Mouse (Mus musculus) limb, embryonic 13.5 days (tissue): ENCODE measurements around the gene Dtnb. TPM values are rescaled to one million over a fixed set of nuclear protein-coding genes. Genes with fewer than 3 reads are reported as not detected.

Experiments
- ATAC-seq: fragments of 200-750 bp; cut with Nextera tagmentation; 2 replicates; pipeline ENCODE4 v1.8.0; 2017; ENCODE audit warnings: low read depth, moderate number of reproducible peaks, moderate TSS enrichment; ENCODE audit not compliant: low FRiP score
- H3K27ac ChIP-seq: fragments of 300-500 bp; sonication (generic); 2 replicates; pipeline ENCODE4 v1.5.1; 2015; ENCODE audit warnings: inconsistent platforms, mild to moderate bottlenecking, moderate library complexity
- H3K27me3 ChIP-seq: fragments of 300-500 bp; sonication (generic); 2 replicates; pipeline ENCODE4 v1.6.1; 2015; ENCODE audit warnings: mild to moderate bottlenecking, inconsistent platforms
- H3K36me3 ChIP-seq: fragments of 300-500 bp; sonication (generic); 2 replicates; pipeline ENCODE4 v1.6.1; 2015; ENCODE audit warnings: inconsistent platforms, mild to moderate bottlenecking, moderate library complexity
- H3K4me1 ChIP-seq: fragments of 300-500 bp; sonication (generic); 2 replicates; pipeline ENCODE4 v1.6.1; 2015; ENCODE audit warnings: inconsistent platforms
- H3K4me2 ChIP-seq: fragments of 300-500 bp; sonication (generic); replicated peaks from 2 replicates; pipeline ENCODE4 v1.6.1; 2015; ENCODE audit warnings: inconsistent platforms, mild to moderate bottlenecking, moderate library complexity
- H3K4me3 ChIP-seq: fragments of 300-500 bp; sonication (generic); 2 replicates; pipeline ENCODE4 v1.5.1; 2015; ENCODE audit warnings: moderate library complexity, mild to moderate bottlenecking, inconsistent platforms
- H3K9ac ChIP-seq: fragments of 300-500 bp; sonication (generic); 2 replicates; pipeline ENCODE4 v1.6.1; 2015; ENCODE audit warnings: mild to moderate bottlenecking, inconsistent platforms
- H3K9me3 ChIP-seq: fragments of 300-500 bp; sonication (generic); 2 replicates; pipeline ENCODE4 v1.6.1; 2016; ENCODE audit warnings: inconsistent platforms
- WGBS: fragments of 180-500 bp; shearing (Covaris S2); methylation state at CpG from one replicate; pipeline ENCODE4 v1.1.7; 2015; 5-methylcytosine and 5-hydroxymethylcytosine counted together
- polyA plus RNA-seq: library from polyadenylated mRNA; unstranded; fragments of >200 nt; fragmentation: Nextera tagmentation; extraction: Ambion mirVana; gene quantifications from 2 replicates; pipeline ENCODE4 v1.2.1, GENCODE M21; 2015

Dtnb gene
- polyA plus RNA-seq, 1 experiment from 2014 or later: 36.9 TPM

- H3K9ac ChIP-seq: no peak overlapping the region
- H3K9me3 ChIP-seq: no peaks in the 10 kb centered on the region
- 94% methylated on average over 4 of the region's 4 CpGs for WGBS
- H3K4me2 ChIP-seq: no peak overlapping the region
- no peak overlapping the region for H3K27ac ChIP-seq
- H3K27me3 ChIP-seq: no peaks in the 10 kb centered on the region
- no peak overlapping the region for H3K4me3 ChIP-seq
- peaks cover 11% of the 10 kb centered on the region for H3K4me1 ChIP-seq
- no peaks in the 10 kb centered on the region for H3K36me3 ChIP-seq
- no peak for ATAC-seq
These were observed 2.5 kb downstream of the Dtnb start for GRCm38 (mm10) chr12:3574670-3575069.

GRCm38 (mm10) chr12:3579958-3580530 is 7.9 kb downstream of the Dtnb start:
- WGBS: 87% methylated on average over 2 of the region's 2 CpGs
- Histone ChIP-seq H3K36me3 (0 out of 2 replicates have a peak, but pooled peaks cover 3% of the 10 kb centered on the region), H3K4me3 (no peak overlapping the region), H3K27me3 (no peaks in the 10 kb centered on the region), H3K9ac (no peak overlapping the region), H3K27ac (no peak overlapping the region), H3K9me3 (no peaks in the 10 kb centered on the region), H3K4me2 (no peak overlapping the region), H3K4me1 (peaks cover 6% of the 10 kb centered on the region)
- ATAC-seq: no peak

GRCm38 (mm10) chr12:3582604-3583003 is 10.4 kb downstream of the Dtnb start:
- Histone ChIP-seq H3K4me1 (peaks cover 14% of the 10 kb centered on the region), H3K4me2 (no peak overlapping the region), H3K36me3 (0 out of 2 replicates have a peak, but pooled peaks cover 3% of the 10 kb centered on the region), H3K4me3 (no peak overlapping the region), H3K9me3 (no peaks in the 10 kb centered on the region), H3K27ac (no peak overlapping the region), H3K9ac (no peak overlapping the region), H3K27me3 (no peaks in the 10 kb centered on the region)
- 88% methylated on average over 4 of the region's 4 CpGs for WGBS
- ATAC-seq: no peak

GRCm38 (mm10) chr12:3585525-3585924 is 13.3 kb downstream of the Dtnb start:
- Histone ChIP-seq H3K27me3 (no peaks in the 10 kb centered on the region), H3K4me3 (no peak overlapping the region), H3K9ac (no peak overlapping the region), H3K9me3 (no peaks in the 10 kb centered on the region), H3K4me1 (peaks cover 12% of the 10 kb centered on the region), H3K27ac (no peak overlapping the region), H3K4me2 (no peak overlapping the region), H3K36me3 (peaks cover 16% of the 10 kb centered on the region)
- WGBS: 71% methylated on average over 4 of the region's 4 CpGs
- no peak; the same call in 1 of the 2 replicates for ATAC-seq

GRCm38 (mm10) chr12:3587010-3587409 is 14.8 kb downstream of the Dtnb start:
- 92% methylated on average over 1 of the region's 1 CpGs for WGBS
- no peak for ATAC-seq
- H3K4me1 ChIP-seq: peaks cover 12% of the 10 kb centered on the region
- H3K27me3 ChIP-seq: no peaks in the 10 kb centered on the region
- H3K9ac ChIP-seq: no peak overlapping the region
- no peak overlapping the region for H3K4me2 ChIP-seq
- no peak overlapping the region for H3K4me3 ChIP-seq
- H3K36me3 ChIP-seq: peaks cover 27% of the 10 kb centered on the region
- H3K9me3 ChIP-seq: no peaks in the 10 kb centered on the region
- H3K27ac ChIP-seq: no peak overlapping the region

GRCm38 (mm10) chr12:3590039-3590438 is 17.9 kb downstream of the Dtnb start:
- Histone ChIP-seq H3K27ac (no peak overlapping the region), H3K4me1 (peaks cover 8% of the 10 kb centered on the region), H3K9ac (no peak overlapping the region), H3K36me3 (peaks cover 48% of the 10 kb centered on the region), H3K4me3 (no peak overlapping the region), H3K9me3 (no peaks in the 10 kb centered on the region), H3K27me3 (no peaks in the 10 kb centered on the region), H3K4me2 (no peak overlapping the region)
- no peak for ATAC-seq
- WGBS: 87% methylated on average over 9 of the region's 9 CpGs

GRCm38 (mm10) chr12:3591595-3591994 is 19.4 kb downstream of the Dtnb start:
- Histone ChIP-seq H3K36me3 (peaks cover 53% of the 10 kb centered on the region), H3K4me1 (no peaks in the 10 kb centered on the region), H3K4me2 (no peak overlapping the region), H3K27ac (no peak overlapping the region), H3K4me3 (no peak overlapping the region), H3K9ac (no peak overlapping the region), H3K27me3 (no peaks in the 10 kb centered on the region), H3K9me3 (no peaks in the 10 kb centered on the region)
- 83% methylated on average over 10 of the region's 10 CpGs for WGBS
- no peak for ATAC-seq

- no peak overlapping the region for H3K27ac ChIP-seq
- WGBS: 89% methylated on average over 4 of the region's 4 CpGs
These were observed 30.6 kb downstream of the Dtnb start for GRCm38 (mm10) chr12:3602786-3603185.

GRCm38 (mm10) chr12:3606202-3606601 is 34.0 kb downstream of the Dtnb start:
- H3K4me1 ChIP-seq: peaks cover under 1% of the 10 kb centered on the region; the same call in 1 of the 2 replicates
- peaks cover 6% of the 10 kb centered on the region for H3K36me3 ChIP-seq
- H3K27me3 ChIP-seq: no peaks in the 10 kb centered on the region
- no peak overlapping the region for H3K4me3 ChIP-seq
- no peak overlapping the region for H3K4me2 ChIP-seq
- WGBS: 85% methylated on average over 7 of the region's 7 CpGs
- no peak for ATAC-seq
- no peak overlapping the region for H3K9ac ChIP-seq
- H3K27ac ChIP-seq: no peak overlapping the region
- no peaks in the 10 kb centered on the region for H3K9me3 ChIP-seq

More at GRCm38 (mm10) chr12:3602786-3603185, 30.6 kb downstream of the Dtnb start:
- Histone ChIP-seq H3K27me3 (no peaks in the 10 kb centered on the region), H3K36me3 (peaks cover 22% of the 10 kb centered on the region), H3K9ac (no peak overlapping the region), H3K9me3 (no peaks in the 10 kb centered on the region), H3K4me3 (no peak overlapping the region), H3K4me2 (no peak overlapping the region), H3K4me1 (no peaks in the 10 kb centered on the region)
- no peak for ATAC-seq

GRCm38 (mm10) chr12:3609747-3610146 is 37.6 kb downstream of the Dtnb start:
- H3K36me3 ChIP-seq: peaks cover 17% of the 10 kb centered on the region
- ATAC-seq: no peak
- H3K4me3 ChIP-seq: no peak overlapping the region
- H3K4me1 ChIP-seq: peaks cover 16% of the 10 kb centered on the region
- no peak overlapping the region for H3K9ac ChIP-seq
- H3K27ac ChIP-seq: no peak overlapping the region
- H3K4me2 ChIP-seq: no peak overlapping the region
- H3K27me3 ChIP-seq: no peaks in the 10 kb centered on the region
- no peaks in the 10 kb centered on the region for H3K9me3 ChIP-seq

GRCm38 (mm10) chr12:3611871-3612270 is 39.7 kb downstream of the Dtnb start:
- Histone ChIP-seq H3K4me1 (peaks cover 16% of the 10 kb centered on the region), H3K4me3 (no peak overlapping the region), H3K27ac (no peak overlapping the region), H3K27me3 (no peaks in the 10 kb centered on the region), H3K4me2 (no peak overlapping the region), H3K36me3 (peaks cover 28% of the 10 kb centered on the region), H3K9me3 (no peaks in the 10 kb centered on the region), H3K9ac (no peak overlapping the region)
- WGBS: 16% methylated on average over 7 of the region's 7 CpGs
- ATAC-seq: peak; percentile 64

- H3K27ac ChIP-seq: no peak overlapping the region
- peaks cover 16% of the 10 kb centered on the region for H3K4me1 ChIP-seq
- peaks cover 24% of the 10 kb centered on the region for H3K36me3 ChIP-seq
- no peak overlapping the region for H3K9ac ChIP-seq
- no peak overlapping the region for H3K4me2 ChIP-seq
- H3K4me3 ChIP-seq: no peak overlapping the region
- no peaks in the 10 kb centered on the region for H3K27me3 ChIP-seq
- H3K9me3 ChIP-seq: no peaks in the 10 kb centered on the region
- no peak for ATAC-seq
- 96% methylated on average over 8 of the region's 8 CpGs for WGBS
These were observed 42.9 kb downstream of the Dtnb start for GRCm38 (mm10) chr12:3615041-3615440.
